Mouse (Mus musculus) layer of hippocampus, adult 11-12 months (tissue): ENCODE results near the gene Brinp1.
"Not testable (repeated sequence)": the region's sequence is repeated elsewhere in the genome, so short reads cannot be mapped to it uniquely, and the experiment has no call there.

ENCODE experiments used
- DNase-seq: peaks from one replicate; pipeline ENCODE4 v3.0.0; 2022; ENCODE audit warnings: low spot score

Brinp1 gene

DNA sequence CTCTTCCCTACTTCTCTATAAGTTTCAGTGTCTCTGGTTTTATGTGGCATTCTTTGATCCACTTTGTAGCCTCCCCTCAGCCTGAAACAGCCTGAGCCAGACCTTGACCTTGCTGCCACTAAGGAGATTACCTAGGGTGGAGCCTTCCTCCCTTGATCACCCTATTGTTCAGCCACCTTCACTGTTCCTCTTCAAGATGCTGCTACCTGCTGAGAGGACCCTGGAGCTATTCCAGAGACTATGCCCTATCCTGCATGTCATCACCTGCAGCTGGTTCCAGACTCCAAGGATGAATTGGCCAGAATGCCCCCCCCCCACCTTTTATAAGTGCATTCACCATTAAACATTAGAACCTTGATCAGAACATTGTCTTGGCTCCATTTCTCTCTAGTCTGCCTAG is 140.2 kb downstream of the Brinp1 start:
- DNase-seq, result not testable (repeated sequence)

GRCm38 (mm10) chr4:68806502-68806901 is 147.7 kb downstream of the Brinp1 start:
- DNase-seq, result no peak

DNA sequence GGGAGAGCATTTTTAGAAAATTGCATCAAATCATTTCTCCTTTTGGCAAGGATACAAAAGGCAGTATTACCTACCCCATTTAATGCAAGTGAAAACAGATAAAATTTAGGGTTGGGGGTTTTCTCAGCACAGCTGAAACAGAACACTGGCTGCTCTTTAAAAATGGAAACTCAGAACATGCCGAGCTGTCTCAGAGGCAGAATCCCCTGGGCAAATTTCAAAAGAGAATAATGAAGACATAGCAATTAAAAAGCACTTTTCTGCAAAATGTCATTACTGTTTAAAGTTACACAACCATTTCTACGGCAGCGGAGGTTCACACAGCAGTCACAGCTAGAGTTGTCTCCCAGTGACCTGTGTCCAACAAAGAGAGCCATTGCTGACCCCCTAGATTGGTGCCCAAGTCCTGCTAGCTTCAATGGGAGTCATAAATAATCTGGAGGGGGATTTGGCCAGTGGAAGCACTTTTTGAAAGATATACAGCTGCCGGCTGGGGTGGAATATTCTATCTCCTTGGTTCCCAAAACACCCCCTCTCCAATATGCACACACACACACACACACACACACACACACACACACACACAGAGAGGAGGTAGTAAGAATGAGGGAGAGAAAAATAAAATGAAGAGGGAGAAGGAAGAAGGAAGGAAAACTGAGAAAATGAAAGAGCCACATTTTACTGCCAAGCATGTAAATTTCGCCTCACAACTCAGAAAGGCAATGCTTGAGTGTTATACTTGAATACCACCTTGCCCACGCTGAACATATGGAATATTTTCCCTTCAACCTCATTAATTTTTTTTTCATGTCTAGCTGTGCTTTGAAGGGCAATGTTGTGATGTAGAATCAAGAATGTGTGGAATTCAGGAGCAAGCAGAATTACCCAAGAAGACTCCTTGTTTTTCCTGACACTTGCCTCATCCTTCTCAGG is 152.0 kb downstream of the Brinp1 start:
- DNase-seq, result no peak

GRCm38 (mm10) chr4:68790003-68790402 is 164.2 kb downstream of the Brinp1 start:
- no peak for DNase-seq

GRCm38 (mm10) chr4:68788477-68788999 is 165.7 kb downstream of the Brinp1 start:
- DNase-seq, result no peak

DNA sequence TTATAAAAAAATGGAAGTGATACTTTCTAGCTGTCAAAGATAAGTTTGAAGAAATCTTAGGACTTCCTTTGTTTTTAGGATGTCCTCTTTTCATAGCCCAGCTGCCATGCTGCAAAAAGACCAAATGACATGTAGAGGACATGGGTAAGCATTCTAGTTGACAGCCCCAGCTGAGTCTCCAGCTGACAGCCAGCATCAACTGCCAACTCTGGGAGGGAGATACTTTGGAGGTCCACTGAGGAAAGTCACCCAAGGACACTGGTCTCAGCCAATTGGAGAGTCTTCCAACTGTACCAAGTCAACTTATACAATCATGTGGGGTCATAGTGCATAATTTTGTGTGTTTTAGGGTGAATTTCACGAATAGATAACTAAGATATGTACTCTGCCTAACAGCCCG is 166.6 kb downstream of the Brinp1 start:
- no peak for DNase-seq

- DNase-seq, result no peak
Observed at GRCm38 (mm10) chr4:68768256-68768655, 185.9 kb downstream of the Brinp1 start.

GRCm38 (mm10) chr4:68767393-68767792 is 186.8 kb downstream of the Brinp1 start:
- no peak for DNase-seq

GRCm38 (mm10) chr4:68765772-68766573 is 188.2 kb downstream of the Brinp1 start:
- peak; percentile 55 for DNase-seq

- DNase-seq, result no peak
Observed at GRCm38 (mm10) chr4:68764937-68765336, 189.3 kb downstream of the Brinp1 start.

- no peak for DNase-seq
Observed at GRCm38 (mm10) chr4:68720983-68721382, 233.2 kb downstream of the Brinp1 start.
